Mouse (Mus musculus) cerebellum, postnatal 4 days (tissue): ENCODE results near the gene Med1.
"Not testable (repeated sequence)": the region's sequence is repeated elsewhere in the genome, so short reads cannot be mapped to it uniquely, and the experiment has no call there.

ENCODE experiments used
- DNase-seq, 2 experiments: peaks; one replicate each; pipeline ENCODE4 v3.0.0; 2022; ENCODE audit warnings: low spot score in 2 of 2, mixed read lengths in 1 of 2

Gene Med1

GRCm38 (mm10) chr11:98192901-98193805 lies at the start of gene Med1:
TSS of gene Med1 (minus strand) at chr11:98193293.
- DNase-seq, result peak; percentile 68 to 85

- DNase-seq, result no peak
Measured at GRCm38 (mm10) chr11:98238995-98239394, 45.9 kb upstream of the Med1 start.

- DNase-seq, result no peak
Measured at GRCm38 (mm10) chr11:98238416-98238815, 45.3 kb upstream of the Med1 start.

- no peak for DNase-seq
Measured at GRCm38 (mm10) chr11:98226349-98226748, 33.3 kb upstream of the Med1 start.

GRCm38 (mm10) chr11:98213311-98213710 lies 20.2 kb upstream of the Med1 start:
- DNase-seq, result no peak

GRCm38 (mm10) chr11:98209661-98210060 lies 16.6 kb upstream of the Med1 start:
- DNase-seq, result not testable (repeated sequence)

- DNase-seq, result not testable (repeated sequence)
Measured at GRCm38 (mm10) chr11:98206281-98206680, 13.2 kb upstream of the Med1 start.

GRCm38 (mm10) chr11:98205463-98205862 lies 12.4 kb upstream of the Med1 start:
- no peak for DNase-seq

- DNase-seq, result no peak
Measured at GRCm38 (mm10) chr11:98203931-98204421, 10.9 kb upstream of the Med1 start.

- DNase-seq, result no peak
Measured at GRCm38 (mm10) chr11:98203351-98203911, 10.3 kb upstream of the Med1 start.

GRCm38 (mm10) chr11:98202641-98203350 lies 9.7 kb upstream of the Med1 start, which contains the start of gene Cdk12:
TSS of gene Cdk12 (plus strand) at chr11:98203059.
- peak; percentile 94 to 99 for DNase-seq

- DNase-seq, result peak in 1 of 2 experiments; percentile 10
Measured at GRCm38 (mm10) chr11:98201791-98202640, 8.9 kb upstream of the Med1 start.

- no peak for DNase-seq
Measured at GRCm38 (mm10) chr11:98190820-98191219, 2.3 kb downstream of the Med1 start.

GRCm38 (mm10) chr11:98187640-98188395 lies 5.3 kb downstream of the Med1 start:
- DNase-seq, result no peak

- not testable (repeated sequence) for DNase-seq
Measured at GRCm38 (mm10) chr11:98182149-98182548, 10.9 kb downstream of the Med1 start.

GRCm38 (mm10) chr11:98168400-98168799 lies 24.7 kb downstream of the Med1 start:
- no peak for DNase-seq

- DNase-seq, result no peak
Measured at GRCm38 (mm10) chr11:98155094-98155493, 38.0 kb downstream of the Med1 start.

- no peak for DNase-seq
Measured at GRCm38 (mm10) chr11:98150625-98151156, 42.4 kb downstream of the Med1 start.

GRCm38 (mm10) chr11:98149786-98150624 lies 43.1 kb downstream of the Med1 start, which contains the start of gene Fbxl20:
TSS of gene Fbxl20 (minus strand) at chr11:98150403.
- peak; percentile 81 to 92 for DNase-seq
